Mouse (Mus musculus): Measurements from ENCODE around the gene Itpkb. TPM values are rescaled to one million over a fixed set of nuclear protein-coding genes. Genes with fewer than 3 reads are reported as not detected.

Itpkb gene
- 0.03 and 0.04 TPM in 2 replicates for polyA plus RNA-seq (2012)

- Histone ChIP-seq H3K4me1 (ENCODE audit: control insufficient read depth) (peaks cover 34% of the 10 kb centered on the region), H3K27me3 (ENCODE audit: control insufficient read depth) (peaks cover 58% of the 10 kb centered on the region)
- TF ChIP-seq GATA1 (IDR thresholded peaks at IDR 0.05; ENCODE audit: low read length) = no peak
- no peak for TF ChIP-seq TAL1 (IDR thresholded peaks at IDR 0.05; ENCODE audit: low read length)
These were observed at the start of gene Itpkb for GRCm38 (mm10) chr1:180330145-180330706. TSS of gene Itpkb (plus strand) at chr1:180330485.

GRCm38 (mm10) chr1:180282581-180282980 is 47.7 kb upstream of the Itpkb start:
- Histone ChIP-seq H3K36me3 (ENCODE audit: control insufficient read depth) (no peaks in the 10 kb centered on the region), H3K27me3 (ENCODE audit: control insufficient read depth) (peaks cover 10% of the 10 kb centered on the region), H3K4me3 (replicated peaks) (no peak overlapping the region), H3K9me3 (ENCODE audit: control insufficient read depth, low read length) (no peaks in the 10 kb centered on the region), H3K4me1 (ENCODE audit: control insufficient read depth) (peaks cover 2% of the 10 kb centered on the region)
- no peak for TF ChIP-seq TAL1 (IDR thresholded peaks at IDR 0.05; ENCODE audit: low read length)
- TF ChIP-seq GATA1 (IDR thresholded peaks at IDR 0.05; ENCODE audit: low read length) = no peak

More at GRCm38 (mm10) chr1:180330145-180330706, at the start of gene Itpkb:
- Histone ChIP-seq H3K36me3 (ENCODE audit: control insufficient read depth) (no peaks in the 10 kb centered on the region), H3K4me3 (replicated peaks) (peak within 1 kb of the TSS; percentile 61), H3K9me3 (ENCODE audit: control insufficient read depth, low read length) (no peaks in the 10 kb centered on the region)

GRCm38 (mm10) chr1:180283813-180284768 is 46.2 kb upstream of the Itpkb start:
- Histone ChIP-seq H3K9me3 (ENCODE audit: control insufficient read depth, low read length) (no peaks in the 10 kb centered on the region), H3K4me3 (replicated peaks) (no peak overlapping the region), H3K27me3 (ENCODE audit: control insufficient read depth) (peaks cover 10% of the 10 kb centered on the region), H3K4me1 (ENCODE audit: control insufficient read depth) (peaks cover 6% of the 10 kb centered on the region), H3K36me3 (ENCODE audit: control insufficient read depth) (no peaks in the 10 kb centered on the region)
- TF ChIP-seq GATA1 (IDR thresholded peaks at IDR 0.05; ENCODE audit: low read length) (no peak), TAL1 (IDR thresholded peaks at IDR 0.05; ENCODE audit: low read length) (no peak)

GRCm38 (mm10) chr1:180286081-180286831 is 44.0 kb upstream of the Itpkb start:
- no peaks in the 10 kb centered on the region for H3K36me3 ChIP-seq (ENCODE audit: control insufficient read depth)
- no peaks in the 10 kb centered on the region for H3K9me3 ChIP-seq (ENCODE audit: control insufficient read depth, low read length)
- TF ChIP-seq GATA1 (IDR thresholded peaks at IDR 0.05; ENCODE audit: low read length) = no peak
- no peak for TF ChIP-seq TAL1 (IDR thresholded peaks at IDR 0.05; ENCODE audit: low read length)
- H3K4me1 ChIP-seq (ENCODE audit: control insufficient read depth) = peaks cover 7% of the 10 kb centered on the region
- peaks cover 10% of the 10 kb centered on the region for H3K27me3 ChIP-seq (ENCODE audit: control insufficient read depth)
- no peak overlapping the region for H3K4me3 ChIP-seq (replicated peaks)

GRCm38 (mm10) chr1:180288227-180288626 is 42.1 kb upstream of the Itpkb start:
- Histone ChIP-seq H3K4me1 (ENCODE audit: control insufficient read depth) (peaks cover 9% of the 10 kb centered on the region), H3K9me3 (ENCODE audit: control insufficient read depth, low read length) (no peaks in the 10 kb centered on the region), H3K36me3 (ENCODE audit: control insufficient read depth) (no peaks in the 10 kb centered on the region), H3K27me3 (ENCODE audit: control insufficient read depth) (peaks cover 10% of the 10 kb centered on the region), H3K4me3 (replicated peaks) (no peak overlapping the region)
- no peak for TF ChIP-seq GATA1 (IDR thresholded peaks at IDR 0.05; ENCODE audit: low read length)
- TF ChIP-seq TAL1 (IDR thresholded peaks at IDR 0.05; ENCODE audit: low read length) = no peak

- H3K4me3 ChIP-seq (replicated peaks) = no peak overlapping the region
- no peaks in the 10 kb centered on the region for H3K9me3 ChIP-seq (ENCODE audit: control insufficient read depth, low read length)
- TF ChIP-seq TAL1 (IDR thresholded peaks at IDR 0.05; ENCODE audit: low read length) = no peak
- TF ChIP-seq GATA1 (IDR thresholded peaks at IDR 0.05; ENCODE audit: low read length) = no peak
- H3K27me3 ChIP-seq (ENCODE audit: control insufficient read depth) = peaks cover 4% of the 10 kb centered on the region
- peaks cover 9% of the 10 kb centered on the region for H3K4me1 ChIP-seq (ENCODE audit: control insufficient read depth)
- H3K36me3 ChIP-seq (ENCODE audit: control insufficient read depth) = no peaks in the 10 kb centered on the region
These were observed 41.3 kb upstream of the Itpkb start for GRCm38 (mm10) chr1:180288872-180289468.

- Histone ChIP-seq H3K27me3 (ENCODE audit: control insufficient read depth) (no peaks in the 10 kb centered on the region), H3K4me1 (ENCODE audit: control insufficient read depth) (peaks cover 9% of the 10 kb centered on the region), H3K4me3 (replicated peaks) (no peak overlapping the region), H3K9me3 (ENCODE audit: control insufficient read depth, low read length) (no peaks in the 10 kb centered on the region), H3K36me3 (ENCODE audit: control insufficient read depth) (no peaks in the 10 kb centered on the region)
- TF ChIP-seq GATA1 (IDR thresholded peaks at IDR 0.05; ENCODE audit: low read length) (no peak), TAL1 (IDR thresholded peaks at IDR 0.05; ENCODE audit: low read length) (no peak)
These were observed 40.5 kb upstream of the Itpkb start for GRCm38 (mm10) chr1:180289788-180290187.

GRCm38 (mm10) chr1:180290358-180290757 is 39.9 kb upstream of the Itpkb start:
- Histone ChIP-seq H3K4me1 (ENCODE audit: control insufficient read depth) (peaks cover 9% of the 10 kb centered on the region), H3K9me3 (ENCODE audit: control insufficient read depth, low read length) (no peaks in the 10 kb centered on the region), H3K27me3 (ENCODE audit: control insufficient read depth) (no peaks in the 10 kb centered on the region), H3K4me3 (replicated peaks) (no peak overlapping the region), H3K36me3 (ENCODE audit: control insufficient read depth) (no peaks in the 10 kb centered on the region)
- no peak for TF ChIP-seq GATA1 (IDR thresholded peaks at IDR 0.05; ENCODE audit: low read length)
- no peak for TF ChIP-seq TAL1 (IDR thresholded peaks at IDR 0.05; ENCODE audit: low read length)
